Mouse (Mus musculus): ENCODE measurements at regions not wholly inside any gene's neighbourhood (a gene's known extent, or its start where the extent isn't known, plus 50 kb on each side); places are given as distances from the start of the nearest gene placed in this dataset.

GRCm38 (mm10) chr6:51318341-51318740 lies 114.1 kb upstream of the Nfe2l3 start:
- TF ChIP-seq POLR2A (IDR thresholded peaks at IDR 0.05; ENCODE audit: insufficient read depth, low read depth, low read length), result no peak
- TF ChIP-seq CTCF (IDR thresholded peaks at IDR 0.05; ENCODE audit: insufficient read depth, low read depth, low read length), result no peak
